Mouse (Mus musculus) neural tube, embryonic 11.5 days (tissue): ENCODE results near the gene Smg6. TPM values are rescaled to one million over a fixed set of nuclear protein-coding genes. Genes with fewer than 3 reads are reported as not detected.
A peak's percentile ranks its signal among the peaks of the same experiment; 100 is the strongest.

Experiments
- microRNA counts: library from miRNA; unstranded; fragments of <30 nt; microRNA quantifications from one replicate; lab custom pipeline; 2015
- microRNA-seq: library from miRNA; unstranded; fragments of <30 nt; microRNA quantifications from one replicate; pipeline ENCODE4, GENCODE M21; 2016
- polyA plus RNA-seq: library from polyadenylated mRNA; unstranded; fragments of >200 nt; fragmentation: Nextera tagmentation; extraction: Ambion mirVana; gene quantifications from 2 replicates; pipeline ENCODE4 v1.2.1, GENCODE M21; 2014

The Smg6 gene
- polyA plus RNA-seq, 1 experiment from 2014 or later, result 17.4 TPM

MicroRNA genes within 50 kb of the gene (microRNA counts, 519-probe panel; counts per million panel counts)
- 3,045 counts per million, percentile 65 among the panel's probes with 10 or more counts for microRNA mmu-miR-132 (lab: Ali Mortazavi, UCI)
- 171 counts per million, percentile 57 among the panel's probes with 10 or more counts for microRNA mmu-miR-212 (lab: Ali Mortazavi, UCI)

Small RNA genes within 50 kb of the gene (microRNA-seq; reads per million reads assigned to microRNA genes)
- 103 reads per million, percentile 51 among the genes with 10 or more reads in this experiment for gene Mir132
- gene Mir212, result 15.4 reads per million, percentile 26 among the genes with 10 or more reads in this experiment

Other genes with a start within 250 kb of the Smg6 start
- 95.3 and 107 TPM in 2 replicates for gene Pafah1b1, start 201.2 kb upstream of the Smg6 start, polyA plus RNA-seq
- 43.6 and 47.6 TPM in 2 replicates for gene Mettl16, start 155.0 kb upstream of the Smg6 start, polyA plus RNA-seq
- 5.2 and 6.9 TPM in 2 replicates for gene Mnt, start 94.9 kb upstream of the Smg6 start, polyA plus RNA-seq
- 7.9 and 8.1 TPM in 2 replicates for gene Sgsm2, start 28.8 kb upstream of the Smg6 start, polyA plus RNA-seq
- 49.6 and 50.0 TPM in 2 replicates for gene Tsr1, start 27.8 kb upstream of the Smg6 start, polyA plus RNA-seq
- gene Srr, start 125 bp downstream of the Smg6 start, polyA plus RNA-seq, result 29.4 and 34.3 TPM in 2 replicates
- 4.1 and 4.9 TPM in 2 replicates for gene Hic1, start 243.7 kb downstream of the Smg6 start, polyA plus RNA-seq